Mouse (Mus musculus): ENCODE measurements around the gene Gm20814.
"Not testable (repeated sequence)": the region's sequence is repeated elsewhere in the genome, so short reads cannot be mapped to it uniquely, and the experiment has no call there.

Gm20814 gene

GRCm38 (mm10) chrY:75195556-75195955, at the start of gene Gm20814:
TSS of gene Gm20814 (plus strand) at chrY:75195856.
- DNase-seq (ENCODE audit: low spot score): not testable (repeated sequence)
